Mouse (Mus musculus) brain, embryonic 14.5 days (tissue): Measurements from ENCODE around the gene Ptprj.

ENCODE experiments used
- CTCF ChIP-seq: fragments of 200-500 bp; IDR thresholded peaks from 2 replicates; pipeline ENCODE4 v1.5.1; 2012; ENCODE audit warnings: inconsistent platforms, mild to moderate bottlenecking, moderate library complexity, borderline replicate concordance; ENCODE audit not compliant: insufficient read depth, insufficient read length; ENCODE audit errors: extremely low read depth
- POLR2A ChIP-seq: fragments of 200-500 bp; IDR thresholded peaks from 2 replicates; pipeline ENCODE4 v1.6.1; 2012; ENCODE audit warnings: mild to moderate bottlenecking, inconsistent platforms, borderline replicate concordance; ENCODE audit not compliant: poor library complexity, insufficient read depth, insufficient read length, severe bottlenecking; ENCODE audit errors: extremely low read depth

GRCm38 (mm10) chr2:90562126-90562670, 18.2 kb downstream of the Ptprj start:
- no peak for TF ChIP-seq CTCF
- no peak for TF ChIP-seq POLR2A
